Mouse (Mus musculus) hindbrain, embryonic 14.5 days (tissue): ENCODE data around the gene Dop1b. TPM values are rescaled to one million over a fixed set of nuclear protein-coding genes. Genes with fewer than 3 reads are reported as not detected.
"Not testable (repeated sequence)": the region's sequence is repeated elsewhere in the genome, so short reads cannot be mapped to it uniquely, and the experiment has no call there.

Experiments used
- ATAC-seq: fragments of 200-750 bp; cut with Nextera tagmentation; 2 replicates; pipeline ENCODE4 v1.8.0; 2017; ENCODE audit warnings: moderate number of reproducible peaks, mild to moderate bottlenecking, moderate TSS enrichment, moderate library complexity; ENCODE audit not compliant: low FRiP score
- DNase-seq: peaks from one replicate; pipeline ENCODE4 v3.0.0-alpha.2; 2015; ENCODE audit warnings: low spot score
- H3K27ac ChIP-seq: fragments of 300-500 bp; sonication (generic); 2 replicates; pipeline ENCODE4 v1.5.1; 2014; ENCODE audit warnings: mild to moderate bottlenecking, moderate library complexity
- H3K27me3 ChIP-seq: fragments of 300-500 bp; sonication (generic); 2 replicates; pipeline ENCODE4 v1.6.1; 2014; ENCODE audit warnings: mild to moderate bottlenecking, low read length, mixed read lengths; ENCODE audit not compliant: control insufficient read depth, insufficient read depth
- H3K36me3 ChIP-seq: fragments of 300-500 bp; sonication (generic); replicated peaks from 2 replicates; pipeline ENCODE4 v1.6.1; 2014; ENCODE audit not compliant: control insufficient read depth, insufficient read depth
- H3K4me1 ChIP-seq: fragments of 300-500 bp; sonication (generic); replicated peaks from 2 replicates; pipeline ENCODE4 v1.6.1; 2014; ENCODE audit warnings: antibody characterized with exemption, low read length, mixed read lengths; ENCODE audit not compliant: control insufficient read depth, insufficient read depth
- H3K4me2 ChIP-seq: fragments of 300-500 bp; sonication (generic); replicated peaks from 2 replicates; pipeline ENCODE4 v1.6.1; 2014; ENCODE audit warnings: mild to moderate bottlenecking, moderate library complexity
- H3K4me3 ChIP-seq: fragments of 300-500 bp; sonication (generic); replicated peaks from 2 replicates; pipeline ENCODE4 v1.5.1; 2014; ENCODE audit warnings: mild to moderate bottlenecking, low read length
- H3K9ac ChIP-seq: fragments of 300-500 bp; sonication (generic); 2 replicates; pipeline ENCODE4 v1.6.1; 2014
- H3K9me3 ChIP-seq: fragments of 300-500 bp; sonication (generic); 2 replicates; pipeline ENCODE4 v1.6.1; 2016; ENCODE audit warnings: low read length; ENCODE audit not compliant: control insufficient read depth
- WGBS: fragments of 180-500 bp; shearing (Covaris S2); extraction: QIAGEN DNeasy Blood & Tissue Kit; methylation state at CpG from one replicate; pipeline ENCODE4 v1.1.7; 2014; 5-methylcytosine and 5-hydroxymethylcytosine counted together
- polyA plus RNA-seq: library from polyadenylated mRNA; unstranded; fragments of >200 nt; fragmentation: Nextera tagmentation; extraction: Ambion mirVana; gene quantifications from 2 replicates; pipeline ENCODE4 v1.2.1, GENCODE M21; 2014

Dop1b gene
- polyA plus RNA-seq, 1 experiment from 2014 or later: 41.8 TPM

DNA sequence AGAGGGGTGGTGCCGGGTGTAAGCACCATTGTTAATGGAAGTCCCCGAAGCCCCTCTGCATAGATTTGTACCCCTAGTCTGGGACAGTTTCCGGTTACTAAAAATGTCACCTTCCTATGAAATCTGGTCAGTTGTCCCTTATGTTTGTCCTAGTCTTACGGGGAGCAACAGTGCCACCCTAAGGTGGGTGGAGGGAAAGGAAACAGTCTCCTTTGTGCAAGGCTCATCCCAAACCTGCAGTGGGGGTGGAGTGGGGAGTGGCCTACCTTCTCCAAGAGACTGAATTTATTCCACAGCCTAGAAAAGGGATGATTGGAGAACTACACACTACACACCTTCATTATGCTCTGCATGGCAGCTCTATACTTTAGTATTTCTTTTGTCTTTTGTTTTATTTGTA is 55.3 kb downstream of the Dop1b start:
- Histone ChIP-seq H3K9me3 (no peaks in the 10 kb centered on the region), H3K4me2 (no peak overlapping the region), H3K36me3 (peaks cover 95% of the 10 kb centered on the region), H3K27ac (no peak overlapping the region), H3K4me3 (no peak overlapping the region), H3K9ac (no peak overlapping the region), H3K27me3 (no peaks in the 10 kb centered on the region), H3K4me1 (no peaks in the 10 kb centered on the region)
- ATAC-seq (no peak), DNase-seq (peak; percentile 52)
- WGBS: 64% methylated on average over 4 of the region's 4 CpGs

DNA sequence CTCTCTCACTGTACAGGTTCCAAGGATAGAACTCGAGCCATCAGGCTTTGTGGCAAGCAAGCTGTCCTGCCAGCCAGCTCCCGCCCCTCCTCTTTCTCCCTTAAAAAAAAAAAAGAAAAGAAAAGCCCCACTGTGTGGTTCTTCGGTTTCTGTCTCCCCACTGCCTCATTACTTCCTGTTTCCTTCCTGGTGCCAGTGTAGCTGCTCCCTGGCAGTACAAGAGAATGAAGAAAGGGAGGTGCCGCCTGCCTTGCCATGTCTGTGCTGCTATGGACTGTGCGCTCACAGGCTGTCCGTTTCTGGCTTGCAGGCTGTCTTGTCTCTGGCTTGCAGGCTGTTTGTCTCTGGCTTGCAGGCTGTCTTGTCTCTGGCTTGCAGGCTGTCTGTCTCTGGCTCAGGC is 55.8 kb downstream of the Dop1b start:
- ATAC-seq (no peak), DNase-seq (no peak)
- H3K36me3 ChIP-seq: peaks cover 90% of the 10 kb centered on the region
- H3K4me2 ChIP-seq: no peak overlapping the region
- no peaks in the 10 kb centered on the region for H3K9me3 ChIP-seq
- H3K27ac ChIP-seq: no peak overlapping the region
- no peaks in the 10 kb centered on the region for H3K4me1 ChIP-seq
- no peaks in the 10 kb centered on the region for H3K27me3 ChIP-seq
- no peak overlapping the region for H3K9ac ChIP-seq
- 72% methylated on average over 6 of the region's 6 CpGs for WGBS
- no peak overlapping the region for H3K4me3 ChIP-seq

DNA sequence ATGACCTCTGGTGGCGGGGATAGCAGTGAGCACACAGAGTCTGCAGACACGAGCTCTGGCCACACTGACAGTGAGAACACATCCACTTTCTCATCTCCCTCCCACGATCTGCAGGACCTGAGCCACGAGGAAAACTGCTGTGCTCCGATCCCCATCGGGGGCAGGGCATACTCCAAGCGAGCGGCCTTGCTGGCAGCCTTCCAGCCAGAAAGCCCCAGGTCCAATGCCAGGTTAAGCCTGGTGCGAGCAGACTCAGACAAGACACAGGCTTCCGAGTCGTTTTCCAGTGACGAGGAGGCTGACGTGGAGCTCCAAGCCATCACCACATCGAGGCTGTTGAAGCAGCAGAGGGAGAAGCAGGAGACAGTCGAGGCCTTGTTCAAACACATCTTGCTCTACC is 57.9 kb downstream of the Dop1b start:
- Histone ChIP-seq H3K9me3 (no peaks in the 10 kb centered on the region), H3K4me3 (no peak overlapping the region), H3K36me3 (peaks cover 85% of the 10 kb centered on the region), H3K4me2 (no peak overlapping the region), H3K27me3 (no peaks in the 10 kb centered on the region), H3K4me1 (no peaks in the 10 kb centered on the region), H3K9ac (no peak overlapping the region), H3K27ac (no peak overlapping the region)
- DNase-seq (no peak), ATAC-seq (no peak)
- WGBS: 78% methylated on average over 15 of the region's 15 CpGs

DNA sequence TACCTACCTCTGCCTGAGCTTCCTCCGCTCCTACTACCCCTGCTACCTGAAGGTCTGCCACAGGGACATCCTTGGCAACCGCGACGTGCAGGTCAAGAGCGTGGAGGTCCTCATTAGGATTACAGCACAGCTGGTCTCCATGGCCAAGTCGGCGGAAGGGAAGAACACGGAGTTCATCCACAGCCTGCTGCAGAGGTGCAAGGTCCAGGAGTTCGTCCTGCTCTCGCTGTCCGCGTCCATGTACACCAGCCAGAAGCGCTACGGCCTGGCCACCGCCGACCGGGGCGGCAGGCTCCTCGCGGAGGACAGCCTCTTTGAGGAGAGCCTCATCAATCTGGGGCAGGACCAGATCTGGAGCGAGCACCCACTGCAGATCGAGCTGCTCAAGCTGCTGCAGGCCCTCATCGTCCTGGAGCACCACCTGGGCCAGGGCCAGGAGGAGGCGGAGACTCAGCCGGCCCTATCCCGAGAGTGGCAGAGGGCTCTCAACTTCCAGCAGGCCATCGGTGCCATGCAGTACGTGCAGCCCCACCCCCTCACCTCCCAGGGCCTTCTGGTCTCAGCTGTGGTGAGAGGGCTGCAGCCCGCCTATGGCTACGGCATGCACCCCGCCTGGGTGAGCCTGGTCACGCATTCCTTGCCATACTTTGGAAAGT is 58.7 kb downstream of the Dop1b start:
- Histone ChIP-seq H3K4me1 (no peaks in the 10 kb centered on the region), H3K9me3 (no peaks in the 10 kb centered on the region), H3K27me3 (no peaks in the 10 kb centered on the region), H3K9ac (no peak overlapping the region), H3K4me3 (no peak overlapping the region), H3K4me2 (no peak overlapping the region), H3K36me3 (peaks cover 88% of the 10 kb centered on the region), H3K27ac (no peak overlapping the region)
- 70% methylated on average over 32 of the region's 32 CpGs for WGBS
- DNase-seq (no peak), ATAC-seq (no peak)

DNA sequence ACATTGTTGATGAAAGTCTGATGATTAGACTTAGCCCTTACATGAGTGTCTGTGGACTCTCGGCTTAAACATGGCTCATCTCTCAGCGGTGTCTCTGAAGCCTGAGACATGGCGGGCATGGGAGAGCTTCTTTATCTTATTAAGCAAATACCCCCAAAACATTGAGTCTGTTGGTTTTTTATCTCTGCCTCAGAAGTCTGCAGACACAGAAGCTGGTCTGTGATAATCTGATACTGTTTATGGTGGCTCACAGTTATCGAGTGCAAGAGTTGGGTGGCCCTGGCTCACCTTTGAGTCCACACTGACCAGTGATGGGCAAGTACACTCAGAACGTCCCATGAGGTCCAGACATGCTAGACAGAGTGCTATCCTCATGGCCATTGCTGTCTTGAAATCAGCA is 63.0 kb downstream of the Dop1b start:
- 87% methylated on average over 5 of the region's 5 CpGs for WGBS
- H3K4me2 ChIP-seq: no peak overlapping the region
- peaks cover 72% of the 10 kb centered on the region for H3K36me3 ChIP-seq
- no peaks in the 10 kb centered on the region for H3K27me3 ChIP-seq
- no peaks in the 10 kb centered on the region for H3K9me3 ChIP-seq
- ATAC-seq (no peak), DNase-seq (no peak)
- H3K4me3 ChIP-seq: no peak overlapping the region
- H3K4me1 ChIP-seq: no peaks in the 10 kb centered on the region
- no peak overlapping the region for H3K27ac ChIP-seq
- no peak overlapping the region for H3K9ac ChIP-seq

DNA sequence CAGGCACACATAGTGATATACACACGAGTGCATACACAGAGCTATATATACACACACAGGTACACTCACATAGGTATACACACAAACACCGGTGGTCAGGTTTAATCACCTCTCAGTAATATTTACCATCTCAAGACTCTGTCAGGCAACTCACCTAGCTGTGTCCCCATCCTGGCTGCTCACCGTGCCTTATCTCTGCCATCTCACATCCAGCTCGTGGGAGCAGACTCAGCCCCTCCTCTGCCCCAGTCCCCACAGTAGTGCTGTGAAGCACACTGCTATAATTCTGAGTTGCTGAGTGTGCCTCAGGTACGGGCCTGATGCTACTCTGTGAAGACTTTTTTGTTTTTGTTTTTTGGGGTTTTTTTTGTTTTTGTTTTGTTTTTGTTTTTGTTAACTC is 64.8 kb downstream of the Dop1b start:
- DNase-seq (no peak), ATAC-seq (no peak)
- H3K9me3 ChIP-seq: no peaks in the 10 kb centered on the region
- H3K9ac ChIP-seq: no peak overlapping the region
- no peak overlapping the region for H3K4me2 ChIP-seq
- H3K4me3 ChIP-seq: no peak overlapping the region
- no peak overlapping the region for H3K27ac ChIP-seq
- no peaks in the 10 kb centered on the region for H3K27me3 ChIP-seq
- H3K4me1 ChIP-seq: no peaks in the 10 kb centered on the region
- 86% methylated on average over 5 of the region's 5 CpGs for WGBS
- peaks cover 72% of the 10 kb centered on the region for H3K36me3 ChIP-seq

DNA sequence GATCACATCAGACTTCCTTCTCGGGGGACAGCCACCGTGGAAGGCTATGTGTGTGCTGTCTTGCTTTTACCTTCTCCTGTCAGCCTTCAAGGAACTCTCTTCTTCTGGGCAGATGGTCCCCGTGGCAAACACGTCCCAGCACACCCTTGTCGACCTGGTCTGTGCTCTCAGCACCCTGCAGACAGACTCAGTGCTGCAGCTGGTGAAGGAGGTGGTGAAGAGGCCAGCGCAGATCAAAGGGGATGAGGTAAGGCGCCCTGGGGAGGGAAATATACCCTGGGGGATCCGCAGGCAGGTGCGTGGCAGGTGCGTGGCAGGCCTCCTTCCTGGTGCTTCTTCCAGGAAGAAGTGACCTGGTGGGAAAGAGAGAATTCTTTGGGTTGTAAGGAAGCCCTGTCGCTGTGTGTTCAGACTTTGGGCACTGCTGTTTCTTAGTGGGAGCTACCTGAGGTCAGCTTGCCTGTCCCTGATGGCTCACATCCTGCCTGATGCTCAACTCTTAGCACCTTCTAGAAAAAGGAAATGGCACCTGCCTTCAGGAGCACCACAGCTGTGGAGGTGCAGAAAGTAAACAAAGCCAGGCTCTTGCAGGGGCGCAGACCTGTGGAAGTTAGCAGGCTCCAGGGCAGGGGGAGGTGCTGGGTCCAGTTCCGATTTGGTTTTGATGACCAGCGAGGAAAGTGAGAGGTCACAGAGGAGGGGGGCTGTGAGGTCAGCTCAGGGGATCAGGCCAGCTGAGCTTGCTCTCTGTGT is 65.7 kb downstream of the Dop1b start:
- Histone ChIP-seq H3K36me3 (peaks cover 76% of the 10 kb centered on the region), H3K27me3 (no peaks in the 10 kb centered on the region), H3K27ac (no peak overlapping the region), H3K9me3 (no peaks in the 10 kb centered on the region), H3K9ac (no peak overlapping the region), H3K4me1 (no peaks in the 10 kb centered on the region), H3K4me2 (no peak overlapping the region), H3K4me3 (no peak overlapping the region)
- DNase-seq (no peak), ATAC-seq (no peak)
- 60% methylated on average over 14 of the region's 14 CpGs for WGBS

DNA sequence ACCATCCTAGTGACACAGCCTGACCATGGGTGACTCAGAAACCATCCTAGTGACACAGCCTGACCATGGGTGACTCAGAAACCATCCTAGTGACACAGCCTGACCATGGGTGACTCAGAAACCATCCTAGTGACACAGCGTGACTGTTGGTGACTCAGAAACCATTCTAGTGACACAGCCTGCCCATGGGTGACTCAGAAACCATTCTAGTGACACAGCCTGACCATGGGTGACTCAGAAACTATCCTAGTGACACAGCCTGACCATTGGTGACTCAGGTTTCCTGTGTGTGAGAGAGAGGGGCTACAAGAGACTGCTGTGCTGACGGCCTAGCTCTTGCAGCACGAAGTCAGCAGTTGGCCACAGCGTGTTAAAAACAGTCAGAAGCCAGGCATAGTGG is 66.7 kb downstream of the Dop1b start:
- not testable (repeated sequence) for ATAC-seq, H3K4me3 ChIP-seq, H3K9ac ChIP-seq, H3K4me2 ChIP-seq, DNase-seq, H3K27me3 ChIP-seq, H3K27ac ChIP-seq, H3K4me1 ChIP-seq, H3K9me3 ChIP-seq
- WGBS: 91% methylated on average over 4 of the region's 4 CpGs
- peaks cover 80% of the 10 kb centered on the region for H3K36me3 ChIP-seq

DNA sequence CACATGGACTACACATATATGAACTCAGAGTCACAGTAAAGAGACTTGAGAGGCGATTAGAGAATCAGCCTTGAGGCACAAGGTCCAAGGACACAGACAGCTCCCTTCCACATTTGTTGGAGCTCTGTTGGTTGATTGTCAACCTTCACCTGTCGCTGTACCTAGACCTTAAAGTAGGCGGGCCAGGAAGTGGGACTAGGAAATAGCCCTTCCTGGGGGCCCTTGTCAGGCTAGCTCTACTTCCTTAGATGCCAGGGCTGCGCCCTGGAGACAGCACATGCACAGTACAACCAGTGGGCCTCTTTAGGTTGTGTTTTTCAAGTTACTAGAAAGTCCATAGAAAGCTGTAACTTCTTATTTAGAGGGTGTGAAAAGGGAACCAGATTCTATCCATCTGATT is 67.8 kb downstream of the Dop1b start:
- ATAC-seq (no peak), DNase-seq (no peak)
- Histone ChIP-seq H3K9ac (no peak overlapping the region), H3K4me1 (no peaks in the 10 kb centered on the region), H3K27ac (no peak overlapping the region), H3K4me3 (no peak overlapping the region), H3K36me3 (peaks cover 79% of the 10 kb centered on the region), H3K4me2 (no peak overlapping the region), H3K27me3 (no peaks in the 10 kb centered on the region), H3K9me3 (no peaks in the 10 kb centered on the region)
- WGBS: 94% methylated on average over 4 of the region's 4 CpGs
